Mouse (Mus musculus): ENCODE data around the gene Trim66. TPM values are rescaled to one million over a fixed set of nuclear protein-coding genes. Genes with fewer than 3 reads are reported as not detected.
A peak's percentile ranks its signal among the peaks of the same experiment; 100 is the strongest.

The Trim66 gene
- polyA plus RNA-seq, 2 experiments, result 0.03 TPM

- Histone ChIP-seq H3K4me2 (ENCODE audit: low read depth) (peak overlapping the region; percentile 96), H3K9ac (replicated peaks) (peak overlapping the region; percentile 94), H3K27ac (peak overlapping the region; percentile 99), H3K27me3 (ENCODE audit: control insufficient read depth, insufficient read depth, low read length) (no peaks in the 10 kb centered on the region), H3K9me3 (ENCODE audit: control insufficient read depth, low read length) (no peaks in the 10 kb centered on the region), H3K36me3 (replicated peaks; ENCODE audit: control insufficient read depth, insufficient read depth, low read depth) (peaks cover 30% of the 10 kb centered on the region), H3K4me3 (ENCODE audit: insufficient read depth in 1 of 2, low read depth in 2 of 2, low read length in 2 of 2) (peak overlapping the region; percentile 85 to 95), H3K4me1 (replicated peaks; ENCODE audit: control insufficient read depth in 2 of 2, insufficient read depth in 2 of 2, low read length in 1 of 2) (peaks cover 17 to 19% of the 10 kb centered on the region in 2 experiments)
- 7% methylated on average over 10 of the region's 10 CpGs for WGBS (ENCODE audit: insufficient replicate concordance)
- DNase-seq (ENCODE audit: low read depth in 3 of 3, low spot score in 3 of 3), result peak; percentile 58 to 62 (median 60)
- no peak for TF ChIP-seq EP300 (IDR thresholded peaks at IDR 0.05; ENCODE audit: low read depth)
- TF ChIP-seq CTCF (IDR thresholded peaks at IDR 0.05; ENCODE audit: low read depth), result no peak
- ATAC-seq (ENCODE audit: insufficient read depth), result peak; percentile 40
These were observed 10.2 kb upstream of the Trim66 start for GRCm38 (mm10) chr7:109518036-109518681.

- WGBS (ENCODE audit: insufficient replicate concordance), result 60% methylated on average over 3 of the region's 3 CpGs
- Histone ChIP-seq H3K4me3 (ENCODE audit: insufficient read depth in 1 of 2, low read depth in 2 of 2, low read length in 2 of 2) (no peak overlapping the region), H3K4me1 (replicated peaks; ENCODE audit: control insufficient read depth in 2 of 2, insufficient read depth in 2 of 2, low read length in 1 of 2) (peaks cover 24 to 25% of the 10 kb centered on the region in 2 experiments), H3K27ac (no peak overlapping the region; the same call in 1 of the 2 replicates), H3K4me2 (ENCODE audit: low read depth) (no peak overlapping the region), H3K9me3 (ENCODE audit: control insufficient read depth, low read length) (no peaks in the 10 kb centered on the region), H3K27me3 (ENCODE audit: control insufficient read depth, insufficient read depth, low read length) (no peaks in the 10 kb centered on the region), H3K36me3 (replicated peaks; ENCODE audit: control insufficient read depth, insufficient read depth, low read depth) (peaks cover 14% of the 10 kb centered on the region), H3K9ac (replicated peaks) (no peak overlapping the region)
- ATAC-seq (ENCODE audit: insufficient read depth), result no peak
- DNase-seq (ENCODE audit: low read depth in 3 of 3, low spot score in 3 of 3), result no peak
- TF ChIP-seq CTCF (IDR thresholded peaks at IDR 0.05; ENCODE audit: low read depth) (no peak), EP300 (IDR thresholded peaks at IDR 0.05; ENCODE audit: low read depth) (no peak)
These were observed 8.6 kb upstream of the Trim66 start for GRCm38 (mm10) chr7:109516500-109516899.

- Histone ChIP-seq H3K9me3 (ENCODE audit: control insufficient read depth, low read length) (no peaks in the 10 kb centered on the region), H3K4me3 (ENCODE audit: insufficient read depth in 1 of 2, low read depth in 2 of 2, low read length in 2 of 2) (no peak overlapping the region), H3K9ac (replicated peaks) (0 out of 2 replicates have a peak overlapping the region, but pooled peaks have one; percentile 3), H3K4me1 (replicated peaks; ENCODE audit: control insufficient read depth in 2 of 2, insufficient read depth in 2 of 2, low read length in 1 of 2) (peaks cover 13 to 23% of the 10 kb centered on the region in 2 experiments), H3K27me3 (ENCODE audit: control insufficient read depth, insufficient read depth, low read length) (no peaks in the 10 kb centered on the region), H3K27ac (no peak overlapping the region), H3K4me2 (ENCODE audit: low read depth) (peak overlapping the region; percentile 20; the same call in 1 of the 2 replicates), H3K36me3 (replicated peaks; ENCODE audit: control insufficient read depth, insufficient read depth, low read depth) (no peaks in the 10 kb centered on the region)
- ATAC-seq (ENCODE audit: insufficient read depth) (peak; percentile 86), DNase-seq (ENCODE audit: low read depth in 3 of 3, low spot score in 3 of 3) (peak in 1 of 3 experiments; percentile 36)
- TF ChIP-seq EP300 (IDR thresholded peaks at IDR 0.05; ENCODE audit: low read depth), result peak; percentile 47
- no peak for TF ChIP-seq CTCF (IDR thresholded peaks at IDR 0.05; ENCODE audit: low read depth)
- whole genome bisulfite sequencing (ENCODE audit: insufficient replicate concordance), result 56% methylated on average over 3 of the region's 3 CpGs
These were observed 3.9 kb upstream of the Trim66 start for GRCm38 (mm10) chr7:109511838-109512237.

GRCm38 (mm10) chr7:109510799-109511198 lies 2.9 kb upstream of the Trim66 start:
- WGBS (ENCODE audit: insufficient replicate concordance), result 10% methylated on average over 2 of the region's 2 CpGs
- H3K27me3 ChIP-seq (ENCODE audit: control insufficient read depth, insufficient read depth, low read length), result no peaks in the 10 kb centered on the region
- H3K9ac ChIP-seq (replicated peaks), result peak overlapping the region; percentile 43
- no peaks in the 10 kb centered on the region for H3K36me3 ChIP-seq (replicated peaks; ENCODE audit: control insufficient read depth, insufficient read depth, low read depth)
- no peak overlapping the region for H3K4me2 ChIP-seq (ENCODE audit: low read depth)
- DNase-seq (ENCODE audit: low read depth in 3 of 3, low spot score in 3 of 3) (no peak), ATAC-seq (ENCODE audit: insufficient read depth) (peak; percentile 31; the same call in 1 of the 2 replicates)
- TF ChIP-seq EP300 (IDR thresholded peaks at IDR 0.05; ENCODE audit: low read depth) (no peak), CTCF (IDR thresholded peaks at IDR 0.05; ENCODE audit: low read depth) (no peak)
- H3K4me1 ChIP-seq (replicated peaks; ENCODE audit: control insufficient read depth in 2 of 2, insufficient read depth in 2 of 2, low read length in 1 of 2), result peaks cover 13 to 19% of the 10 kb centered on the region in 2 experiments
- H3K27ac ChIP-seq, result no peak overlapping the region
- H3K4me3 ChIP-seq (ENCODE audit: insufficient read depth in 1 of 2, low read depth in 2 of 2, low read length in 2 of 2), result no peak overlapping the region
- H3K9me3 ChIP-seq (ENCODE audit: control insufficient read depth, low read length), result no peaks in the 10 kb centered on the region

GRCm38 (mm10) chr7:109507572-109507971 lies 362 bp downstream of the Trim66 start:
- ATAC-seq (ENCODE audit: insufficient read depth) (no peak), DNase-seq (ENCODE audit: low read depth in 3 of 3, low spot score in 3 of 3) (no peak)
- no peaks in the 10 kb centered on the region for H3K9me3 ChIP-seq (ENCODE audit: control insufficient read depth, low read length)
- H3K9ac ChIP-seq (replicated peaks), result no peak overlapping the region
- H3K36me3 ChIP-seq (replicated peaks; ENCODE audit: control insufficient read depth, insufficient read depth, low read depth), result no peaks in the 10 kb centered on the region
- WGBS (ENCODE audit: insufficient replicate concordance), result 65% methylated on average over 9 of the region's 9 CpGs
- H3K27ac ChIP-seq, result no peak overlapping the region
- no peak overlapping the region for H3K4me3 ChIP-seq (ENCODE audit: insufficient read depth in 1 of 2, low read depth in 2 of 2, low read length in 2 of 2)
- peaks cover 13 to 15% of the 10 kb centered on the region in 2 experiments for H3K4me1 ChIP-seq (replicated peaks; ENCODE audit: control insufficient read depth in 2 of 2, insufficient read depth in 2 of 2, low read length in 1 of 2)
- H3K27me3 ChIP-seq (ENCODE audit: control insufficient read depth, insufficient read depth, low read length), result no peaks in the 10 kb centered on the region
- H3K4me2 ChIP-seq (ENCODE audit: low read depth), result no peak overlapping the region
- TF ChIP-seq EP300 (IDR thresholded peaks at IDR 0.05; ENCODE audit: low read depth) (no peak), CTCF (IDR thresholded peaks at IDR 0.05; ENCODE audit: low read depth) (no peak)
